Mouse (Mus musculus): Measurements from ENCODE around the gene Ccdc39.

- TF ChIP-seq CTCF (conservative IDR thresholded peaks at IDR 0.05; ENCODE audit: insufficient read depth, insufficient read length, low read depth, low read length): no peak
- TF ChIP-seq POLR2A (IDR thresholded peaks at IDR 0.05; ENCODE audit: low read depth, low read length): no peak
Observed at GRCm38 (mm10) chr3:33850856-33851255, 6.7 kb upstream of the Ccdc39 start.

Data from kidney, adult 2 months (tissue).